Mouse (Mus musculus) kidney, embryonic 14.5 days (tissue): Measurements from ENCODE around the gene Atg101. TPM values are rescaled to one million over a fixed set of nuclear protein-coding genes. Genes with fewer than 3 reads are reported as not detected.
A peak's percentile ranks its signal among the peaks of the same experiment; 100 is the strongest.

Experiments
- ATAC-seq: fragments of 200-750 bp; cut with Nextera tagmentation; 2 replicates; pipeline ENCODE4 v1.8.0; 2017; ENCODE audit warnings: moderate number of reproducible peaks, mild to moderate bottlenecking, moderate TSS enrichment, moderate library complexity; ENCODE audit not compliant: low FRiP score, low TSS enrichment
- H3K27ac ChIP-seq: fragments of 300-500 bp; sonication (generic); 2 replicates; pipeline ENCODE4 v1.5.1; 2014; ENCODE audit warnings: low read depth, mild to moderate bottlenecking, low read length, moderate library complexity, mixed read lengths
- H3K27me3 ChIP-seq: fragments of 300-500 bp; sonication (generic); 2 replicates; pipeline ENCODE4 v1.6.1; 2014; ENCODE audit warnings: mild to moderate bottlenecking, low read length; ENCODE audit not compliant: control insufficient read depth, insufficient read depth
- H3K36me3 ChIP-seq: fragments of 300-500 bp; sonication (generic); 2 replicates; pipeline ENCODE4 v1.6.1; 2014; ENCODE audit warnings: low read length, mixed read lengths; ENCODE audit not compliant: control insufficient read depth, insufficient read depth
- H3K4me1 ChIP-seq: fragments of 300-500 bp; sonication (generic); 2 replicates; pipeline ENCODE4 v1.6.1; 2014; ENCODE audit warnings: low read length, mixed read lengths; ENCODE audit not compliant: control insufficient read depth, insufficient read depth
- H3K4me2 ChIP-seq: fragments of 300-500 bp; sonication (generic); replicated peaks from 2 replicates; pipeline ENCODE4 v1.6.1; 2014; ENCODE audit warnings: low read depth, mild to moderate bottlenecking, low read length
- H3K4me3 ChIP-seq: fragments of 300-500 bp; sonication (generic); 2 replicates; pipeline ENCODE4 v1.5.1; 2014; ENCODE audit warnings: mild to moderate bottlenecking, low read length
- H3K9ac ChIP-seq: fragments of 300-500 bp; sonication (generic); 2 replicates; pipeline ENCODE4 v1.6.1; 2014; ENCODE audit warnings: low read depth, mild to moderate bottlenecking, low read length, moderate library complexity
- H3K9me3 ChIP-seq: fragments of 300-500 bp; sonication (generic); 2 replicates; pipeline ENCODE4 v1.6.1; 2016; ENCODE audit warnings: low read length; ENCODE audit not compliant: control insufficient read depth
- WGBS: fragments of 180-500 bp; shearing (Covaris S2); extraction: QIAGEN DNeasy Blood & Tissue Kit; methylation state at CpG from one replicate; pipeline ENCODE4 v1.1.7; 2014; 5-methylcytosine and 5-hydroxymethylcytosine counted together
- polyA plus RNA-seq: library from polyadenylated mRNA; unstranded; fragments of >200 nt; fragmentation: Nextera tagmentation; extraction: Ambion mirVana; gene quantifications from 2 replicates; pipeline ENCODE4 v1.2.1, GENCODE M21; 2014

The Atg101 gene
- polyA plus RNA-seq, 1 experiment from 2014 or later: 71.8 TPM

DNA sequence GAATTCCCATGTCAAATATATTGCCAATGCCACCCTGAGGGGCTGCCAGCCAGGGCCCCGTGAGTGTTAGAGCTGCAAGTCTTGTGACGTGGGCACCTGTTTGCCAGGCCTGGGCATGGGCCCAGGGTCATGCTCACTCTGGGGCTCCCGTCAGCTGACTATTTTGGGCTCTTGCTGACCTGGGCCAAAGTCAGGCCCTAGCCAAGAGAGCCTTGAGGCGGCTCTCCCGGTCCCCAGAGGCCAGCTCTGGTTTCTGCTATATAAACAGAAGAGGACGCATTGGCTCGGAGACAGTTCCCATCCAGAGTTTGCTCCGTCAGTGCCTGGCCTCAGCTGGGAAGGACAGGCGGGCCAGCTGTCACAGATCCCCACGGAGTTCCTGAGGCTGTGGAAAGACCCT lies 23.7 kb upstream of the Atg101 start:
- no peak for ATAC-seq
- no peak overlapping the region for H3K4me2 ChIP-seq
- no peak overlapping the region for H3K4me3 ChIP-seq
- H3K9ac ChIP-seq: no peak overlapping the region
- no peaks in the 10 kb centered on the region for H3K9me3 ChIP-seq
- no peaks in the 10 kb centered on the region for H3K27me3 ChIP-seq
- WGBS: 44% methylated on average over 10 of the region's 10 CpGs
- H3K4me1 ChIP-seq: no peaks in the 10 kb centered on the region; the same call in 1 of the 2 replicates
- H3K36me3 ChIP-seq: no peaks in the 10 kb centered on the region
- H3K27ac ChIP-seq: 0 out of 2 replicates have a peak overlapping the region, but pooled peaks have one; percentile 6

- WGBS: 72% methylated on average over 13 of the region's 13 CpGs
- no peaks in the 10 kb centered on the region for H3K36me3 ChIP-seq
- no peak overlapping the region for H3K4me3 ChIP-seq
- ATAC-seq: no peak
- H3K27ac ChIP-seq: peak overlapping the region; percentile 59; the same call in 1 of the 2 replicates
- peaks cover 6% of the 10 kb centered on the region for H3K4me1 ChIP-seq
- peak overlapping the region; percentile 18; the same call in 1 of the 2 replicates for H3K9ac ChIP-seq
- no peaks in the 10 kb centered on the region for H3K27me3 ChIP-seq
- H3K4me2 ChIP-seq: no peak overlapping the region
- no peaks in the 10 kb centered on the region for H3K9me3 ChIP-seq
These were observed 23.0 kb upstream of the Atg101 start for GRCm38 (mm10) chr15:101260874-101261622.

DNA sequence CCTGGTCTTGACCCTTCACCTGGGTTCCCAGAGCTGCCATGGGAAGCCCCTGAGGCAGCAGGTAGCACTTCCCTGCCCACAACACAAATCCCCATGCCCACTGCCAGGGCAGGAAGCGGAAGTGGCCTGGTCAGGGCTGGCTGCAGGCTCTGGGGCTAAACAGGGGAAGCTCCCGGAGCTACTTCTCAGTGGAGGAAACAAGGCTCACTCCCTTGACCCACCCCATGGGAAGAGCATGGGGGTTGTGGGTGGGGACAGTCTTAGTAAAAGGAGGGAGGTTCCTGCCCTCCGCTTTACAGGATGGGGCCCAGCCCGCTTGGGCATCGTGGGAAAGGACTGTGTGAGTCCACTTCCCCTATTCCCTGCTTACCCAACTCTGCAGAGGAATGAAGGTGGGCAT lies 21.6 kb upstream of the Atg101 start:
- H3K9ac ChIP-seq: no peak overlapping the region
- H3K4me1 ChIP-seq: peaks cover 8% of the 10 kb centered on the region
- H3K4me2 ChIP-seq: no peak overlapping the region
- no peaks in the 10 kb centered on the region for H3K9me3 ChIP-seq
- no peak overlapping the region for H3K27ac ChIP-seq
- WGBS: 54% methylated on average over 5 of the region's 5 CpGs
- no peak for ATAC-seq
- H3K4me3 ChIP-seq: no peak overlapping the region
- no peaks in the 10 kb centered on the region for H3K27me3 ChIP-seq
- H3K36me3 ChIP-seq: no peaks in the 10 kb centered on the region

GRCm38 (mm10) chr15:101266132-101266963 lies 17.7 kb upstream of the Atg101 start:
- Histone ChIP-seq H3K4me3 (peak overlapping the region; percentile 55), H3K4me1 (peaks cover 8% of the 10 kb centered on the region)
- WGBS: 1% methylated on average over 56 of the region's 57 CpGs

GRCm38 (mm10) chr15:101267053-101268032 lies 16.7 kb upstream of the Atg101 start:
- Histone ChIP-seq H3K36me3 (peaks cover 16% of the 10 kb centered on the region), H3K9me3 (no peaks in the 10 kb centered on the region), H3K4me3 (peak overlapping the region; percentile 55), H3K27ac (0 out of 2 replicates have a peak overlapping the region, but pooled peaks have one; percentile 39), H3K4me2 (peak overlapping the region; percentile 86), H3K9ac (peak overlapping the region; percentile 54), H3K4me1 (peaks cover 8% of the 10 kb centered on the region), H3K27me3 (0 out of 2 replicates have a peak, but pooled peaks cover 3% of the 10 kb centered on the region)
- 2% methylated on average over 25 of the region's 25 CpGs for WGBS
- peak; percentile 18; the same call in 1 of the 2 replicates for ATAC-seq

More at GRCm38 (mm10) chr15:101266132-101266963, 17.7 kb upstream of the Atg101 start:
- Histone ChIP-seq H3K27ac (no peak overlapping the region), H3K36me3 (peaks cover 8% of the 10 kb centered on the region), H3K4me2 (peak overlapping the region; percentile 86), H3K9ac (peak overlapping the region; percentile 54), H3K9me3 (no peaks in the 10 kb centered on the region), H3K27me3 (0 out of 2 replicates have a peak, but pooled peaks cover 3% of the 10 kb centered on the region)
- ATAC-seq: peak; percentile 88

- H3K27ac ChIP-seq: no peak overlapping the region
- H3K9me3 ChIP-seq: no peaks in the 10 kb centered on the region
- H3K36me3 ChIP-seq: peaks cover 35% of the 10 kb centered on the region
- H3K27me3 ChIP-seq: 0 out of 2 replicates have a peak, but pooled peaks cover 3% of the 10 kb centered on the region
- no peak overlapping the region for H3K9ac ChIP-seq
- H3K4me3 ChIP-seq: no peak overlapping the region
- H3K4me1 ChIP-seq: peaks cover 8% of the 10 kb centered on the region
- ATAC-seq: no peak
- H3K4me2 ChIP-seq: no peak overlapping the region
- WGBS: 84% methylated on average over 29 of the region's 29 CpGs
These were observed 13.8 kb upstream of the Atg101 start for GRCm38 (mm10) chr15:101270101-101270820.

DNA sequence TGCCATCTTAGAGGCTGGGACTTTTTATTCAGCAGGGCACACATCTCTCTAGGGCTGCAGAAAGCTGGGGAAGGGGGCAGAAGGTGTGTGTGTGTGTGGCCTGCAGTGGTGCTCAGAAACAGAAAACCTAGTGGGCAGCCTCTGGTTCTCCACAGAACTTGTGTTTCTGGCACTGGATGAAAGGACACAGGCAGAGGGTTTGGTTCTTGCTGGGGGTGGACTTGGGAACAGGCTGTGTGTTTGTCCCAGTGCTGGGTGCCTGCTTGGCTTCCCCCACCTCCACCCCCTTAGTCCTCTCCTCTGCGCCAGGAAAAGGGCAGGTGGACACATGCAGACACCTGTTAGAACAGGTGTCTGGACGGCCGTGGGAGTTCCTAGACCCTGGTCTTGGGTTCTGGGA lies 13.0 kb upstream of the Atg101 start:
- Histone ChIP-seq H3K27me3 (0 out of 2 replicates have a peak, but pooled peaks cover 3% of the 10 kb centered on the region), H3K36me3 (peaks cover 35% of the 10 kb centered on the region), H3K9ac (no peak overlapping the region), H3K27ac (no peak overlapping the region), H3K4me3 (no peak overlapping the region), H3K4me1 (peaks cover under 1% of the 10 kb centered on the region; the same call in 1 of the 2 replicates), H3K4me2 (no peak overlapping the region), H3K9me3 (no peaks in the 10 kb centered on the region)
- WGBS: 88% methylated on average over 3 of the region's 3 CpGs
- ATAC-seq: no peak

- H3K4me1 ChIP-seq: no peaks in the 10 kb centered on the region
- H3K36me3 ChIP-seq: peaks cover 35% of the 10 kb centered on the region
- no peak overlapping the region for H3K9ac ChIP-seq
- H3K9me3 ChIP-seq: no peaks in the 10 kb centered on the region
- no peak overlapping the region for H3K4me3 ChIP-seq
- no peak for ATAC-seq
- no peak overlapping the region for H3K4me2 ChIP-seq
- no peak overlapping the region for H3K27ac ChIP-seq
- 87% methylated on average over 15 of the region's 15 CpGs for WGBS
- H3K27me3 ChIP-seq: 0 out of 2 replicates have a peak, but pooled peaks cover 3% of the 10 kb centered on the region
These were observed 12.6 kb upstream of the Atg101 start for GRCm38 (mm10) chr15:101271513-101271912.
